Mouse (Mus musculus) CH12.LX (cell line): Measurements from ENCODE around the gene Prkn. TPM values are rescaled to one million over a fixed set of nuclear protein-coding genes. Genes with fewer than 3 reads are reported as not detected.

ENCODE experiments used
- DNase-seq: peaks from one replicate; pipeline ENCODE4 v3.0.0-alpha.2; 2013; ENCODE audit errors: extremely low read depth
- H3K27ac ChIP-seq: 2 replicates; pipeline ENCODE4 v1.5.1; 2012; ENCODE audit warnings: low read depth, mild to moderate bottlenecking, control low read depth, moderate library complexity; ENCODE audit not compliant: insufficient read depth
- H3K27me3 ChIP-seq: replicated peaks from 2 replicates; pipeline ENCODE3; 2012; ENCODE audit warnings: inconsistent platforms
- H3K36me3 ChIP-seq, 2 experiments: replicated peaks in 1 of 2; 2 replicates each; pipeline versions ENCODE3 to v1.6.1; 2012; ENCODE audit warnings: inconsistent platforms in 1 of 2, low read length in 1 of 2, mild to moderate bottlenecking in 1 of 2, mixed read lengths in 1 of 2, moderate library complexity in 1 of 2; ENCODE audit not compliant: control insufficient read depth in 1 of 2, insufficient read depth in 1 of 2
- H3K4me1 ChIP-seq, 2 experiments: 2 replicates each; pipeline ENCODE4 v1.6.1; 2012; ENCODE audit warnings: inconsistent platforms in 1 of 2, moderate library complexity in 1 of 2; ENCODE audit not compliant: insufficient read depth in 2 of 2, control insufficient read depth in 1 of 2
- H3K4me2 ChIP-seq: 2 replicates; pipeline ENCODE4 v1.6.1; 2012; ENCODE audit warnings: low read depth, mild to moderate bottlenecking, control low read depth; ENCODE audit not compliant: poor library complexity, insufficient read depth, severe bottlenecking
- H3K4me3 ChIP-seq, 3 experiments: fragments of 150-350 bp in 1 of 3; sonication (generic) in 1 of 3; replicated peaks in 1 of 3; 2 replicates each; pipeline versions ENCODE3 to v1.5.1; 2011 to 2012; ENCODE audit warnings: low read depth in 2 of 3, low read length in 2 of 3, mild to moderate bottlenecking in 2 of 3, moderate library complexity in 2 of 3, control low read depth in 1 of 3, improper control_type of control experiment in 1 of 3, inconsistent platforms in 1 of 3, mixed read lengths in 1 of 3; ENCODE audit not compliant: poor library complexity in 1 of 3
- H3K79me2 ChIP-seq: replicated peaks from 2 replicates; pipeline ENCODE4 v1.6.1; 2012; ENCODE audit warnings: mild to moderate bottlenecking, moderate library complexity; ENCODE audit not compliant: control insufficient read depth, poor library complexity, insufficient read depth, severe bottlenecking; ENCODE audit errors: extremely low read depth
- H3K9ac ChIP-seq: 2 replicates; pipeline ENCODE4 v1.6.1; 2012; ENCODE audit warnings: low read depth, mild to moderate bottlenecking, control low read depth, moderate library complexity; ENCODE audit not compliant: insufficient read depth
- H3K9me3 ChIP-seq: replicated peaks from 2 replicates; pipeline ENCODE3; 2012; ENCODE audit warnings: low read length, inconsistent platforms, mixed read lengths
- CHD1 ChIP-seq: IDR thresholded peaks from 2 replicates; pipeline ENCODE4 v1.6.1; 2012; ENCODE audit warnings: low read depth, low read length, improper control_type of control experiment, inconsistent platforms
- CHD2 ChIP-seq: IDR thresholded peaks from 2 replicates; pipeline ENCODE4 v1.6.1; 2011; ENCODE audit warnings: low read length, improper control_type of control experiment
- E2F4 ChIP-seq: IDR thresholded peaks from 2 replicates; pipeline ENCODE4 v1.6.1; 2011; ENCODE audit warnings: low read depth, low read length, improper control_type of control experiment; ENCODE audit not compliant: insufficient replicate concordance
- ELF1 ChIP-seq: IDR thresholded peaks from 2 replicates; pipeline ENCODE4 v1.6.1; 2014; ENCODE audit warnings: low read depth, mild to moderate bottlenecking, inconsistent platforms, low read length, improper control_type of control experiment
- GABPA ChIP-seq: IDR thresholded peaks from 2 replicates; pipeline ENCODE4 v1.6.1; 2012; ENCODE audit warnings: low read depth, low read length, improper control_type of control experiment, inconsistent platforms; ENCODE audit not compliant: insufficient replicate concordance
- JUN ChIP-seq: IDR thresholded peaks from 2 replicates; pipeline ENCODE4 v1.6.1; 2011; ENCODE audit warnings: low read depth, mild to moderate bottlenecking, low read length, improper control_type of control experiment, moderate library complexity; ENCODE audit not compliant: insufficient read depth
- KAT2A ChIP-seq: IDR thresholded peaks from 2 replicates; pipeline ENCODE4 v1.6.1; 2012; ENCODE audit warnings: low read length, improper control_type of control experiment, inconsistent platforms; ENCODE audit not compliant: insufficient replicate concordance
- MAFK ChIP-seq: IDR thresholded peaks from 2 replicates; pipeline ENCODE4 v1.6.1; 2011; ENCODE audit warnings: low read length, improper control_type of control experiment; ENCODE audit not compliant: insufficient replicate concordance
- MAX ChIP-seq: IDR thresholded peaks from 2 replicates; pipeline ENCODE4 v1.6.1; 2011; ENCODE audit warnings: low read length, improper control_type of control experiment
- MAZ ChIP-seq: IDR thresholded peaks from 2 replicates; pipeline ENCODE4 v1.6.1; 2012; ENCODE audit warnings: low read depth, mild to moderate bottlenecking, inconsistent platforms, low read length, improper control_type of control experiment, moderate library complexity
- MYC ChIP-seq: IDR thresholded peaks from 2 replicates; pipeline ENCODE4 v1.6.1; 2011; ENCODE audit warnings: low read depth, mild to moderate bottlenecking, improper control_type of control experiment, low read length
- NELFE ChIP-seq: IDR thresholded peaks from 2 replicates; pipeline ENCODE4 v1.6.1; 2011; ENCODE audit warnings: low read depth, low read length, improper control_type of control experiment
- NRF1 ChIP-seq: IDR thresholded peaks from 2 replicates; pipeline ENCODE4 v1.6.1; 2014; ENCODE audit warnings: low read depth, mild to moderate bottlenecking, inconsistent platforms, low read length, improper control_type of control experiment, moderate library complexity
- PAX5 ChIP-seq: IDR thresholded peaks from 2 replicates; pipeline ENCODE4 v1.6.1; 2012; ENCODE audit warnings: low read length, inconsistent platforms, mixed read lengths
- POLR2AphosphoS2 ChIP-seq: IDR thresholded peaks from 2 replicates; pipeline ENCODE4 v1.6.1; 2011; ENCODE audit warnings: low read depth, low read length, improper control_type of control experiment
- RAD21 ChIP-seq: IDR thresholded peaks from 2 replicates; pipeline ENCODE4 v1.6.1; 2011; ENCODE audit warnings: low read depth, mild to moderate bottlenecking, low read length, improper control_type of control experiment, moderate library complexity
- SIN3A ChIP-seq: IDR thresholded peaks from 2 replicates; pipeline ENCODE4 v1.6.1; 2012; ENCODE audit warnings: low read length, improper control_type of control experiment, inconsistent platforms
- TBP ChIP-seq: conservative IDR thresholded peaks from 2 replicates; pipeline ENCODE4 v1.6.1; 2011; ENCODE audit warnings: low read depth, low read length, improper control_type of control experiment
- TCF12 ChIP-seq: IDR thresholded peaks from 2 replicates; pipeline ENCODE4 v1.6.1; 2014; ENCODE audit warnings: low read depth, mild to moderate bottlenecking, inconsistent platforms, low read length, improper control_type of control experiment
- UBTF ChIP-seq: IDR thresholded peaks from 2 replicates; pipeline ENCODE4 v1.6.1; 2012; ENCODE audit warnings: low read depth, mild to moderate bottlenecking, inconsistent platforms, low read length, improper control_type of control experiment, moderate library complexity
- USF1 ChIP-seq: IDR thresholded peaks from 2 replicates; pipeline ENCODE4 v1.6.1; 2014; ENCODE audit warnings: low read depth, mild to moderate bottlenecking, inconsistent platforms, low read length, improper control_type of control experiment
- USF2 ChIP-seq: conservative IDR thresholded peaks from 2 replicates; pipeline ENCODE4 v1.6.1; 2011; ENCODE audit warnings: low read depth, low read length, improper control_type of control experiment
- ZC3H11A ChIP-seq: IDR thresholded peaks from 2 replicates; pipeline ENCODE4 v1.6.1; 2012; ENCODE audit warnings: low read depth, mild to moderate bottlenecking, inconsistent platforms, low read length, improper control_type of control experiment
- ZKSCAN1 ChIP-seq: IDR thresholded peaks from 2 replicates; pipeline ENCODE4 v1.6.1; 2012; ENCODE audit warnings: low read depth, inconsistent platforms, low read length, improper control_type of control experiment, borderline replicate concordance
- ZMIZ1 ChIP-seq: IDR thresholded peaks from 2 replicates; pipeline ENCODE4 v1.6.1; 2012; ENCODE audit warnings: low read depth, mild to moderate bottlenecking, inconsistent platforms, low read length, improper control_type of control experiment
- ZNF384 ChIP-seq: IDR thresholded peaks from 2 replicates; pipeline ENCODE4 v1.6.1; 2012; ENCODE audit warnings: low read depth, low read length, improper control_type of control experiment, inconsistent platforms
- dilution Hi-C: fragments of 300-500 bp; cut with MboI; formaldehyde crosslinking; loops from 2 replicates; pipeline ENCODE4 v1.14.3; 2020; ENCODE audit warnings: low sequenced_read_pairs; ENCODE audit not compliant: extremely low pct_unique_long_range_greater_than_20kb, extremely low pct_ligation_motif_present
- in situ Hi-C: fragments of 300-500 bp; cut with MboI; formaldehyde crosslinking; loops from 3 replicates; pipeline ENCODE4 v1.14.3; 2019; ENCODE audit warnings: low sequenced_read_pairs, low pct_ligation_motif_present, low pct_unique_long_range_greater_than_20kb, mixed read lengths
- polyA plus RNA-seq: library from polyadenylated mRNA; unstranded; fragments of >175 nt; gene quantifications from 2 replicates; pipeline ENCODE4 v1.2.1, GENCODE M21; 2012; ENCODE audit warnings: low read depth; ENCODE audit not compliant: insufficient read length
- total RNA-seq, 2 experiments: library from RNA; depleted of rRNA; stranded (reverse); fragments of 300-350 nt in 1 of 2; fragments of >200 nt in 1 of 2; gene quantifications; 2 replicates each; pipeline ENCODE4 v1.2.3; 2012 to 2014

Prkn gene
- total and polyA plus RNA-seq, 3 experiments, result 0.08 TPM; not detected in 2

GRCm38 (mm10) chr17:11913620-11914019, 1073.4 kb downstream of the Prkn start:
- no peak overlapping the region for H3K9ac ChIP-seq
- no peak overlapping the region for H3K27ac ChIP-seq
- H3K36me3 ChIP-seq, result no peaks in the 10 kb centered on the region
- no peak for DNase-seq
- dilution Hi-C loops, result no loop called here
- H3K4me1 ChIP-seq, result peaks cover 0 to 8% of the 10 kb centered on the region in 2 experiments; a peak in 2 of 4 replicates
- peaks cover 2% of the 10 kb centered on the region for H3K27me3 ChIP-seq
- no peak overlapping the region for H3K4me2 ChIP-seq
- TF ChIP-seq POLR2AphosphoS2 (no peak), JUN (no peak), MAX (no peak), E2F4 (no peak), CHD1 (no peak), TCF12 (no peak), MAFK (no peak), USF1 (no peak), MAZ (no peak), NELFE (no peak), CHD2 (no peak), USF2 (no peak), MYC (no peak), TBP (no peak), UBTF (no peak), ZKSCAN1 (no peak), KAT2A (no peak), RAD21 (no peak), ZNF384 (no peak), PAX5 (no peak)
- in situ Hi-C loops, result no loop called here
- no peaks in the 10 kb centered on the region for H3K79me2 ChIP-seq
- no peak overlapping the region for H3K4me3 ChIP-seq
- H3K9me3 ChIP-seq, result no peaks in the 10 kb centered on the region

GRCm38 (mm10) chr17:11914451-11914850, 1074.3 kb downstream of the Prkn start:
- no peak for DNase-seq
- no peak overlapping the region for H3K27ac ChIP-seq
- no peak overlapping the region for H3K4me2 ChIP-seq
- no peak overlapping the region for H3K9ac ChIP-seq
- no peaks in the 10 kb centered on the region for H3K79me2 ChIP-seq
- peaks cover 0 to 9% of the 10 kb centered on the region in 2 experiments; a peak in 2 of 4 replicates for H3K4me1 ChIP-seq
- peaks cover 2% of the 10 kb centered on the region for H3K27me3 ChIP-seq
- H3K36me3 ChIP-seq, result no peaks in the 10 kb centered on the region
- dilution Hi-C loops, result no loop called here
- in situ Hi-C loops, result no loop called here
- no peaks in the 10 kb centered on the region for H3K9me3 ChIP-seq
- no peak overlapping the region for H3K4me3 ChIP-seq
- TF ChIP-seq POLR2AphosphoS2 (no peak), GABPA (no peak), CHD1 (no peak), MYC (no peak), USF2 (no peak), TBP (no peak), ZC3H11A (no peak), PAX5 (no peak), ZMIZ1 (no peak), USF1 (no peak), SIN3A (no peak), NRF1 (no peak), E2F4 (no peak), ELF1 (no peak), MAX (no peak)
